Mouse (Mus musculus) yolk sac, embryonic 10.5 days (tissue): ENCODE results near the gene Mycbpap.

ENCODE experiments used
- DNase-seq: peaks from one replicate; pipeline ENCODE4 v3.0.0-alpha.2; 2017; ENCODE audit warnings: low spot score

The Mycbpap gene

DNA sequence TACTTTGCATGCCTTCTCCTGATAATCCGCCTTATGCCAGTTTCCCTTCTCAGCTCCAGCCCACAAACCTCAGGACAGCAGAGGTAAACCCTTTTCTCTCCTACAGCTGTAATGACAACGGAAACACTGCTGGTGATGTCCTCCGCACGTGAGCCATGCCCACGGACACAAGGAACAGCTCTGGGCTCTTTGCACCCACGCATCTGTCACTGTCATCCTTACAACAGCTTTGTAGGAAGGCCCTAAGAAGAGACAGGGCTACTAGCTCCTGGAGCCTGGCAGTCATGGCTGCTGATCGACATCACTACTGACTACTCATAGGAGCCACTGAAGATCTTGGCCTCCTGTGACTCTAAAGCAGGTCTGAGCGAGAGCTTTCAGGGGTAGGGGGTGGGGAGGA is 11.6 kb upstream of the Mycbpap start:
- DNase-seq = no peak

DNA sequence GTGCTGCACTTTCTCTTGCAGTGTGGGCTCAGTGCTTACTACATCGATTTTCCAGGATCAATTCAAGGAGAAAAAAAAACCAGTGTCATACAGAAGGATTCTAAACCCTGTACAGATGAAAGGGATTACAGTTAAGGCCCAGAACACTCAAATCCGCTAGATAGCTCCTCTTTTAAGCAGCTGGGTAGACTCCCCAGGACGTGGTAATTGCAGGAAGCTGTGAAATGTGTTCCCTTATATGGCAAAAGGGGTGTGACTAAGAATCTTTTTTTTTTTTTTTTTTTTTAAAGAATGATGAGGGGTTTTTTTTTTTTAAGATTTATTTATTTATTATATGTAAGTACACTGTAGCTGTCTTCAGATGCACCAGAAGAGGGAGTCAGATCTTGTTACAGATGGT is 7.3 kb upstream of the Mycbpap start:
- DNase-seq = no peak

DNA sequence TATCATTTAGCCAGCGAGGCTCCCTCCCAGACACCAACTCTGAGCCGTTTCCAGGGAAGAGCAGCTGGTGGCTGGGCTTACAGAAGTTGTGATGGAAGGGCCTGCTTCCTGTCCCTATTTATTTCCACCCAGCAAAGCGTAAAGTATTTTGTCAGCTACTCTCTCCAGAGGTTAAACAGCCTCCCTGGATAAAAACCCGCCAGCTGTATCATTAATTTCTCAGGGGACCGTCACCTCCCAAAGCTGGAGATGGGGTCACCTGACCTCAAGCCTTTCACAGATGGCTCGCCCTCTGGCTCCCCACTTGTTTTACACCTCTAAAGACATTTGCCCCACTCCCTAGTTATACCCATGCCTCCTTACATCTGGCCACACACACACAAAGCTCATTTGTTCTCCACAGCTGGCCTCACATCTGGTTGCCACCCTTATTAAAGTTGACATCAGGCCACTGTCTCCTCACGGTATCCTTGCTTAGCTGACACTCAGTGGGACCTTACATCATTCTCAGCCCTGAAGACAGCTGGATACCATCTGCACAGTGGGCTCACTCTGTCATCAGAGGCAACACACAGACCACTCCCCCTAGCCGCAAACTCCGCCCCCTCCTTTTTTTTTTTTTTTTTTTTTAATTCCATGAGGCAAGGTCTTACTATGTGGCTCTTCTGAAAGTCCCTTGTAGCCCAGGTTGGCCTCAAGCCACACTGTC is 4.8 kb upstream of the Mycbpap start:
- DNase-seq = no peak

DNA sequence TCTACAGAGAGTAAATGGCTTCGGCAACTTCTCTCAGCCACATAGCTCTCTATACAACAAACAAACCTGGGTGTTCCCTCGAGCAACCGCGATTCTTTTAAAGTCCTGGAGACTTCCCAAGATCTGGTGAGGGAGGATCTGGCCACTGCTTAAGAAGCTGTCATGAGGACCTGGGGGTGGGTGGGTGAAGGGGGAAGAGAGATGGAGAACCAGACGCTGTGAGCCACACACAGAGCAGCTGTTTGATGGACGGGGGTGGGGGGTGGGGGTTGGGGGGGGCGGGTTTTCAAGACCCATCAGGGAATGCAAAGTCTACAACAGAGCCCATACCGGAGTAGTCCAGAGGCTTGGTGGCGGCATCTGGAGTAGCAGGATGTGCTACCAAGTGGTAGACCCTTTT is 8.1 kb downstream of the Mycbpap start:
- no peak for DNase-seq

DNA sequence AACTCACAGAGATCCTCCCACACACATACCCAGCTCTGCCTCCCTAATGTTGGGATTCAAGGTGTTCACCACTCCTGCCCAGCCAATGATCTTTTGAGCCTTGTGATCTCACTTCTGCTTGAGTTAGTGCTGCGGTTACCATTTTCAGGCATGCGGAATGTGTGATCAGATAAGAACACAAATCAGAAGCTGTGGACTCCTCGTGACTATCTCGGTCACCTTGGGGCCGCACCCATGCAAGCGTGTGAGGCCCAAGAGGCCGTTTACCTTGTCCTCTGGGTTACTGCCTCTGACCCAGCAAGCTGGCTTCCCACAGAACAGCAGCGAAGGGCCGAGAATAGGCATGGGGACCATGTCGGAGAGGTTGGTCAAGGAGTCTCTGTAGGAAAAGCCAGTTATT is 12.6 kb downstream of the Mycbpap start:
- DNase-seq = peak; percentile 64

DNA sequence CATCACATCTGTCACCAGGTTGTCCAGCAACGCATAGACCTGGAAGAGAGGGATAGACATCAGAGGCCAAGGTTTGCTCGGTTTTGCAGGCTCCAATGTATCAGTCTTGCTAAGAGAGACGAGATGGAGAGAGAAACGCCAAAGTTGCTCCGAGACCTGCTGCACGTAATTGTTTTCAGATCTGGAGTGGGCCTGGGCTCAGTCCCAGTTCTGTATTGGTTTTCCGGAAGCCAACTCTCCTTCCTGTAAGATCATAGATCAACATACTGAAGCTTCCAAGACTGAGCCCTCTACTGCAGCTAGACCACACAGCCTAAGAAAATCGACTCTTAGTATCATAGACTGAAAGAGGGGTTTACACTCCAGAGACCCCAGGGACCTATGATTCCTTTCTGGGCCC is 20.1 kb downstream of the Mycbpap start:
- DNase-seq = no peak

DNA sequence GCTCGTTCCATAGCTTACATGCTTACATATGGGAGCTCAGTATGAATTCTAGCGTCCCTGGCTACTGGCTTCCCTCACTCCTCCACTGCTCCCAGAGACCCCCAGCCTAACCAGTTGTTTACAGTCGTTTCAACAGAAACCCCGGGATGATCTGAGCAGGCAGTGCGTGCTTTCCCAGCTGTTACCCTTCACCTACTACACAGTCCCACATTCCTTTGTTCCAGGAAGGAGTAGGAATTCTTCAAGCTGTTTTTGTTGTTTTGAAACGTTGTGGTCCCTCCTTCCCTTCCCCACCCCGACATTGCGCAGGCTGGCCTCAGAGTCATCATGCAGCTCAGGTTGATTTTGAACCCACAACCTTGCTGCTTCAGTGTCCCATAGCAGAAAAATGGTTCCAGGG is 21.2 kb downstream of the Mycbpap start:
- no peak for DNase-seq

DNA sequence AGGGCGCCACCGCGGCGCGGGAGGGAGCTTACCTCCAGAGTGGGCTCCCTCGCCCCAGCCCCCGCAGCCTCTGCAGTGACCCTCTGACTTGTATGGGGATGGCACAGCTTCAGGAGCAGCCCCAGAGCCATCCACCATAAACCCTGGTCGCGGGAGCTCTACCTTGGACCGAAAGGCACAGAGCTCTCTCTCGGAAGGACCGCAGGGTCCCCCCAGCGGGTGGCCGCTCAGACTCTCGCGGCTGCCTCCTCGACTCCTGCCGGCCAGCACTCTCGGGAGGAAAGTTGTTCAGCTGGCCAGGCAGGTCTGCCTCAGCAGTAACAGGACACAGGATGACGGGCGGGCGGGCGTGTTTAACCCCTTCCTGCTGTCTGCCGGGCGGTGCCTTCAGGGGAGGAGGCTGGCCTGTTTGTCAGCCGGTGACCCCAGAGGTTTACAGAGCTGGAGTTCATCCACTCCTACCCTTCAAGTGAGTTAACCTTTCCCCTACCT is 21.8 kb downstream of the Mycbpap start, which contains the start of gene Epn3:
TSS of gene Epn3 (minus strand) at position 314 of the 492 bp plus-strand sequence.
- DNase-seq = peak; percentile 55

DNA sequence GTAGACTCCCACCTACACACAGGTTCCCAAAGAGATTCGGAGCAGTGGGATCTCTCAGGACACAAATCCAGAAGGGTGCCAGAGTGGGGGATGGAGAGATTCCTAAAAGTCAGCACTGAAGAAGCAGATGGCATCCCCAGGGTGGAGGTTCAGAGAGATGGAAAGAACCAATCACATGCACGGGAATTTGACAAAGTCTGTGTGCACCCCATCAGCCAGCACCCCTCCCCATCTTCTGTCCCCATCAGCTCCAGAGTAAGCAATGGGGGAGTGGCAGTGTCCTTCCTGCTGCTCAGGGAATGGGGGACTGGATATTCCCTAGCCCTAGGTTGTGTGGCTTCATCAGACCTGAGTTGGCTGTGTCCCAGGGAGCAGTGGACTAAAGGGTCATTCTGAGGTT is 22.5 kb downstream of the Mycbpap start:
- DNase-seq = no peak

DNA sequence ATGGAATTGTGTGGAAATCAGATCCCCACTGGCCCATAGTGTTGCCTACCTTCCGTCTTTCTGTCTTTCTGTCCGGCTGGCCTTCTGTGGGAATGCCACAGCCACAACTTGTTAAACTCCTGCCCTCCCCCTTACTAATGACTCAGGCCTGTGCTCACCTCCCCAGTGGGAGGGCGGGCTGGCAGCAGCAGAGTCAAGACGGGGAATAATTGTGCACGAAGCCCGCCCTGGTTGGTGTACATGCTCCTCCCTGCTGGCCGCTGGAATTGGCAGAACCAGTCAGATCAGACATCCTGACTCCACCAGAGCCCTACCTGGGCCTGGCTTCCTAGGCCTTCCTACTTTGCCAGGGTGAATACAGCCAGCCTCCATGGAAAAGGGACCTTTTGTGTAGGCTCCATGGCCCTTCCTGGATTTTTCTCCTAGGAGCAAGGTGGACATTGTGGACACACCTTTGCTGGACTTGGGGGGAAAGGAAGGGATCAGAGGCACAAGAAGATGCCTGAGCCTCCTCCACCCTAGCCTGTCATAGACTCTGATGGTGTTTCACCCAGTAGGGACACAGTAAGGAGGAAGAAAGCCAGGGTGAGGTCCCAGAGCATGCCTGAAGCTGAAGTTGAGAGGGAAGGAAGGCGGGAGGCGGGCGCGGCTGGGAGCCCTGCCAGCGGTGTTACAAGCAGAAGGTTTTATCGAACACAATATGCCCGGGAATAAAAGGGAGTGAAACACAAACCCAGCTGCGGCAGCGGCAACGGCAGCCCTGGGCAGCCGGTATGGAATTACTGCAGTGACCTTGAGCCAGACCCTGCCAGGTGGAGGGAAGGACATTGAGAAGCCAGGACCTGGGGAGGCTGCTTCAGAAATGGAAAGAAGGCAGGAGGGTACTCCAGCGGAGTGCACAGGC is 23.2 kb downstream of the Mycbpap start:
- DNase-seq = no peak

DNA sequence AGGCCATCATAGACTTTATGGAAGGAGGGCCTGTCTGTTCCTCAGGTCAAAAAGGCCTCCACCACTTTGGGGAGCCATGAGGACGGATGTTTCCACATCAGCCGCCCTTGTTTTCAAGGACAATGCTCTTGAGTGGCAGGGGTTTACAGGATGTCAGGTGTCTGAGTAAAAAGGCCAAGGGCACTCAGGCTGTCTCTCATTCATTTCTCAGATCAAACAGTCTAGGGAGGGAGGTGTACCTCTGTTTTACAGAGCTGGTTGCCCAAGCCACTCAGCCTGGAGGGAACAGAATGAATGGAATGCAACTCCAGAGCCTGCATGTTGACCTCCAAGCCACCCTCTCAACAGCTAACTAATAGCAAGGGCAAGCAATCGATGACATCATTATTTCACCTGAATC is 26.1 kb downstream of the Mycbpap start:
- no peak for DNase-seq

DNA sequence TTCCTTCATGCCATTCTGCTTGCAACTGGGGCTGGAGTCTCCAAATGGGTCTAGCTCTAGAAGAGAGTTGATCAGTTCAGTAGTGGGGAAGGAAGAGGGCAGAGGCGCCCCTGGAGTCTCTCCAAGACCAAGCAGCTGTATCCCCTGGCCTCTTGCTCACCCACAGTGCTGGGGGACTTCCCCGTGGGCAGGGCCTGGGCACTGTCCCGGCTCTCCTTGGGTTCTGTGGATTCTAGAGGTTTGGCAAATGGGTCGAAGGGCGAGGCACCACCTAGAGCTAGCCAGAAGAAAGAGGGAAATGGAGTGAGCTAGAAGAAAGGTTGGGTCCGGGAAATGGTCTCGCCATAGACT is 29.8 kb downstream of the Mycbpap start:
- DNase-seq = no peak

DNA sequence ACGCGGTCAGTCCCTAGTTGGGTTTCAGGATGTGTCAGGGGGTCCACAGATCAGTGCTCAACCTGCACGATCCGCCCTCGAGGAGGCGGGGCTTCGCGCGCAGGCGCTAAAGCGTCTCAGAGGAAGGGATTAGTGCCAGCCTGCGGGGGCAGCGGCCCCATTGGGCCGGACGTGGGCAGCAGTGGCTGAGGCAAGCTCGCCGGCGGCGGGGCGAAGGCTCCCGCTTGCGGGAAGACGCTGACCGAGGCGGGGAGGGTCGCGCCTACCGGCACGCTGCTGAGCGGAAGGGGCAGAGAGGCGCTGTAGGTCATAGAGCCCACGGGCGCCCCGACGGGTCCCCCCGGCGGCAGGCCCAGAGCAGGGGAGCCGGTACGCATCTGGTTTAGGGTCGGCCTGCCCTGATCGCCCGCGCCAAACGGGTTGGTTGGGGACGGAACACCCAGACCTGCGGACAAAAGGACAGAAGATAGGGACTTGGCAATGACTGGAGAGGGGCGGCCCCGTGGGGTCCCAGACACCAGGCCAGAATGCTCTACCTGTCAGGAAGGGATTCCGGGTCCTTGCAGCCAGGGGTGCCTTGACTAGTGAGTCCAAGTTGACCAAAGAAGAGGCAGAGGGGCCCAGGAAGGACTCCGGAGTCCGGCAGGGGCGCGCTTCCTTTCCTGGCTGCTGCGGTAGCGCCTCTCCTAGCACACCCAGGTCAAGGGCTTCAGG is 30.4 kb downstream of the Mycbpap start:
- DNase-seq = peak; percentile 51

DNA sequence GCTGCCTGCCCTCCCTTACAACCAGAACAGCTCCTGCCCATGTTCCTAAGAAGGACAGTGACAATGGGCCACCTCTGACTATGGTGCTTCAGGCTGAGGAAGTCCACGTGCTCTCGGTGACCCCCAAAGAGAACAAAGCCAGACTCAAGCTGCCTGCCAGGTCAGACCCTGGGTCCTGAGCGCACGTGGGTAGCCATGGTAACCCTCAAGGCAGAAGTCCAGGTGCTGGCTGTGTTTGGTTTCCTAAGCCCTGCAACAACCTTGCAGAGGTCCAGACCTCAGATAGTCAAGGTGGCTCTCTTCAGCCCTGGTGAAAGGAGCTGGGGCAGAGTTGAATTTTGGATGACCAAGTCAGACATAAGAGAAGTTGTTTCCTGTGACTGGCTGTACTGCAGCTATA is 31.8 kb downstream of the Mycbpap start:
- no peak for DNase-seq

DNA sequence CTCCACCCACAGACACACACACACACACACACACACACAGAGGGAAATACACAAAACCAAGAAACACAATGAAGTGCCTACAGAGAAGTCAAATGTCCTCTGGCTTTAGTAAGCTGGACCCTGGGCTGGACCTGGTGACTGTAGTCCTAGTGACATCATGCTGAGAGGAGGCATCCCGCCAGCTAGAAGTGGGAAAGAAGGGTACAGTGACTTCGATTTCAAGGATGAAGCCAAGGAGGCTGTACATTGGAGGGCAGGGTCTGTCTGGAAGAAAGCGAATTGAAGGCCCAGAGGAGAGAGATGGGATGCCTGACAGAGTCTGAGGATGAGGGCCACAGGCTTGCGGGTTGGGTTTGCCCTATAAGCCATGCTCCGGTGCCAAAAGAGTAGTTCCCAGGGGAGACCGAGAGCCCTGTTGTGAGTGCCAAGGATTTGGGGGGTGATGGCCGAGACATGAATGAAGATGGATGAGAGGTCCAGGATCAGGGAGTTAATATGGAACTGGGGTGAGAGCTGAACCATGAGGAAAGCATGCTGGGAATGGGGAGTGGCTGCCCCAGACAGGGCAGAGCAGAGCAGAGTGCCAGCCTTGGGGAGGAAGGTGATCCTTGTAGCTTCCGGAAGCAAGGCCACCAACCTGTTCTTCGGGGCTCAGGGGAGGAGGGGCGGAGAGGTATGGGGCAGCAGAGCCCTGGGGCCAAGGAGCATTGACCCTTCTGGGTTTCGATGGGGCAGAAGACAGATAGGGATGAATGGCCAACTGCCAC is 32.6 kb downstream of the Mycbpap start:
- no peak for DNase-seq

DNA sequence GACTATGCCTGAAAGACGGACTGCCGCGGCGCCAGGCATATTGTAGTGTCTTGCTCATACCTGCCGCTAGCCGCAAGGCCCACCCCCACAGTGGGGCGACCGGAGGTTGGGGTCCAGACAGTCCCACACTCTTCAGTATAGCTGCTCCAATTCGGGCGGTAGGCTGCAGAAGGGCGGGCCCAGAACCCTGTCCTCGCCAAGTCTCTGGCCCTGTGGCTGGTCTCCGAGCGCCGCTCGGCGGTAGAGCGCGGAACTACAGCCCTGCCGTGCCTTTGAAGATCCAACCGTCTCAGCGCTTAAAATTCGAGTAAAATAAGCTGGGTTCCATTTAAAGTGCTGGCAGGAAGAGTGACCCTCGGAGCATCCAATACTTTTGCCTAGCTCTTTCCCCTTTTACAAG is 35.5 kb downstream of the Mycbpap start, which contains the start of gene Spata20:
TSS of gene Spata20 (minus strand) at position 179 of the 400 bp plus-strand sequence.
- peak; percentile 60 for DNase-seq

DNA sequence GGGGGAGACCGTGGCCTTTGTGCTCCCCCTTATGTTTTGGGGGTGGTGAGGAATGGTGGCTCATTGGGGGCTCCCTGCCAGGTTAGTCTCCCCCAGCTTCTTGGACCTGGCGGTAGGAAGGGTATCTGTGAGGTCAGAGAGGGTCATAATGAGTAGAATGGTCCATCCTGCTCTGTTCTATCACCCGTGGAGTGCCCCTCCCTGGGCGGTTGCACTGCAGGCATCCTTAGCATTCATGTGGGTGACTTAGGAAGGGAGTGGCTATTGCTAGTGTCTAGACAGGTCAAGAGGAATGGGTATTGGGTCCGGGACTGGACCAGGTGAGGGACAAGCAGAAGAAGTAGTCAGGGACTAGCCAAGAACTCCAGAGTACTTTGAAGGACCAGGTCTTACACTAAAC is 36.3 kb downstream of the Mycbpap start:
- DNase-seq = no peak

DNA sequence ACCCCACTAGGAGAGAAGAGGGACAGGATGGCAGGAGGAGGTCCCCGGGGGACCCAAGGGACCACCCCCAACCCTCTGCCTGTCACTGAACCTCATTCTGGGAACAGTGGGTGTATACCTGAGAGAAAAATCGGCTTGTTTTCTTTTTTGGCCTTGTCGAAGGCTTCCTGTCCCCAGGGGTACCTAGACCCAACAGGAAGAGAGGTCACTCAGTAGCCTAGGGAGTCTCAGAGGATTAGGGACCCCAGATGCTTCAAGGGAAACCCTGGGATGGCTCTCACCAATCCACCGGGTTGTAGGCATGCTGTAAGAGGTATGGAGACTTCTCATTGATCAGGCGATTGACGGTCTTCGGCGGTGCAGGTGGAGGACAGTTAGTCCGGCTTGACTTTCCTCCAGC is 36.9 kb downstream of the Mycbpap start:
- no peak for DNase-seq

DNA sequence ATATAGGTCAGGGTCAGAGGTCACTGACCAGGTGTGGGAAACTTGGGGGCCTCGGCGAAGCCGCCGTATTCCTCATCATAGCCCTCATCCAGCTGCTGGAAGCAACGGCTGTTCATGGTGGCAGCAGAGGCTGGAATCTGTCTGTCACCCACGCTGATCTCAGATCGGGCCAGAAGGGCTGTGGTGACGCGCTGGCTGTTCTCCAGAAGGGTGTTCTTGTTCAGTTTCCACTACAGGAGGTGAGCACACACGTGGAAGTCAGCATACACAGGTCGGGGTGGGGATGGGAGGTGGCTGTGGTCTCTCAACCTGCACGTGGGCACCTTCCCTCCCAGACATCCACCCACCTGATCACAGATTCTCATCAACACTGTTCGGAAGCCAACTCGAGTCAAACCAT is 37.6 kb downstream of the Mycbpap start:
- no peak for DNase-seq

DNA sequence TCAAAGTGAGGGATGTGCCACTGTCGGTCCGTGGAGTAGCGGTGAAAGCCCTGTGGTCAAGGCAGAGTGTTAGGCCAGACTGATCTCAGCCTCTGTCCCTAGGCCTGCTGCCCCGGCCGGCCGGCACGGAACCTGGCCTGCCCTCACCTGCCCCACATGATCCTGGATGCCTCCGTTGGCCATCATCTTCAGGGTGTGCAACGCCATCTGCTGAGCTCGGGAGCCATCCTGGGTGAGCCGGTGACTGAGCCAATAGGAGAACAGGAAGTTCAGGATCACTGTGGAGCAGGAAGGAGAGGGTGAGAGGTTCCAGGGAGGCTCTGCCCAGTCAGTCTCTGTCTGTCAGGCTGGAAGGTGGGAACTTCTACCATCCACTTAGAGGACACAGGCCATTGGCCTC is 38.1 kb downstream of the Mycbpap start:
- DNase-seq = no peak

DNA sequence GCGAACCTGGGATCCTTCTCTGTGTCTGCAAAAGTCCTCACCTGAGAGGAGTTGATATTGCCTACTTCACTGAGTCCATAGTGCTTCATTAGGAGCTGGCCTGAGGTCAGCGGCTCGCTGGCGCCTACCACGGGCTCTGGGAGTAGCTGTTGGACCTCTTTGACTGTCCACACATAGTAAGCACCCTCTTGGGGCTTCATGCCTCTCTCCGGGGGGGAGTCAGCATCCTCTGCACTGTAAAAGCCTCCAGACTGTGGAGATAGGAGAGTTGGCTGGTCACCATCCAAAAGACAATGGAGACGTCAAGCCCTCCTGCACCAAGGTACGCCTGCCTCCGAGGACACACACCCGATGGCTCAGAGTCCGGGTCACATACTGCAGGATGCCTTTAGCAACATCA is 38.8 kb downstream of the Mycbpap start:
- no peak for DNase-seq

DNA sequence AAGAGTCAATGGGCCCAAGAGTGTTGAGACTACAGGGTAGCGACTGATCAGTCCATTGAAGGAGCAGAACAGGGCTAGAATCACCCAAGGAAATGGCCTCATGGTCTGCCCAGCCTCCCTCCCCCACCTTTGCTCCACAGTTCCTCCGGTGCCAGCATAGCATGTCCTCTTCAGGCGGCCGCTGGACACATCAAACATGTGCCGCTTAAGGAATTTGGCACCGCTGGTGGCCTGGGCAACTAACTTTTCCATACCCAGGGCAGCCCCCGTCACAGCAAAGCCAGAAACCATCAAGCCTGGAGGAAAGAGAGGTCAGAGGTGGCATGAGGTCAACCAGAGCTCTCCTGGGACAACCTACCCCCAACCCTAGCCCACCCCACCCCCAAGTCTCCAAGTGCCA is 39.6 kb downstream of the Mycbpap start:
- DNase-seq = no peak
